Mouse (Mus musculus) adrenal gland, postnatal 10 days (tissue): ENCODE measurements around the gene Lmo4. TPM values are rescaled to one million over a fixed set of nuclear protein-coding genes. Genes with fewer than 3 reads are reported as not detected.

Source experiments
- DNase-seq: peaks from one replicate; pipeline ENCODE4 v3.0.0; 2021; ENCODE audit warnings: mixed read lengths
- total RNA-seq, 2 experiments: library from RNA; stranded (reverse); gene quantifications; 2 replicates each; pipeline ENCODE4 v1.2.3; 2021

The Lmo4 gene
- total RNA-seq, 2 experiments from 2014 or later = 63.1 to 65.6 TPM

- peak; percentile 12 for DNase-seq
These were observed 1.0 kb downstream of the Lmo4 start for GRCm38 (mm10) chr3:144203988-144204412.

DNA sequence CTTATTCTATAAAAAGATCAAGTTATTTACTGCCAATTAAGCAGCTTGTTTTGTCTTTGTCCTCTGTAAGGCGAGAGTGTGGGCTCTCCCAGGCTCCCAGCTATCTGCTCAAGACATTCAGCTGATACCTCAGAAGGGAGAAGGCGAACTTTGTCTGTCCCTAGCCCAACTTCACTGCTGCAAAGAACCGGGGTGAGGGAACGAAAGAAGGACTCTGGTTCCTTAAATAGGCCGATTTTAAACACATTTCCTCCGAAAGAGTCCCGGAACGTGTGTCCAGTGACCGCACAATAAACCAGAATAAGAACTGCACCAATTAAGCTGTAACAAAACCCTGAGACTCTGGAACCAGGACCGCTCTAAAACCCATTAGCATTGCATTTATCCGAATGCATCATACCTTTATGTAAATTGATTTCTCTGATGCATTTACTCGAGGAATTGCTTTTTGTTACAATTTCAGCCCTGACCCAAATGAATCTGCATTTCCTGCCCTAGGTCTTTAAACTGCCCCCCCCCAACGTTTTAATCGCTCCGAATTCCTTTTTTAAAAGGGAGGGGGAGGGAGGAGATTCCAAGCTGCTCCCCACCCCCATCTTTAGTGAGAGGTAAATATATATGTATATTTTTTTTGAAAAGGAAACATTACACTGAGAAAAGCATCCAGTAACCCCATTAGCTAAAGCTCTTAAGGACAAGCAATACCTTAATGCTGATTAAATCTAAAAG lies 1.6 kb downstream of the Lmo4 start:
- DNase-seq = peak; percentile 32

DNA sequence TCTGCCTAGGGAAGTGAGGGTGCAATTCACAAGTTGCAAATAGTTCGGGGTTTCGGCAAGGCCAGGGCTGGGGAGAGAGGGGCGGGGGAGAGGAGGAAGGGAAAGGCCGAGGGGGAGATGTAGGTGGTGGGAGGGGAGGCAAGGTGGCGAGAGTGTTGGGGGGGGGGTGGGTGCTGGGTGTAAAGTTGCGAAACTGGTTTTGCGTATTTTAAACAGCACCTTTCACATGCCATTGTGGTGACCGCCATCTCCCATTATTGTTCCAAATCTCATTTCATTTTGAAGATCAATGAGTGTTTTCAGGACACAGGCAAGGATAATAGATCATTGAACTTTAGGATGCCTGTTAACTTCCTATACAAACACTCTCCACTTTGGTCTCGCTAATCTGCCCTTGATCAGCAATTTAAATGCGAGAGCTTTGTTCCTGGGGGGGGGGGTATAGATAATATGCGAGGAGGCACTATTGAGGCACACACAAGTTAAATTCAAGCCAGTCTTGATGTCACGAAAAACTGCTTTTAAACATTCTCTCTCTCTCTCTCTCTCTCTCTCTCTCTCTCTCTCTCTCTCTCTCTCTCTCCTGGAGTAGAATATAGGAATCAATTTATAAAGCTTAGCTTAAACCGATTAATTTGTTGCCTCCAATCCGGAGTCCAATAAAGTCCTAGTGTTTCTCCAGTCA lies 2.3 kb downstream of the Lmo4 start:
- DNase-seq = no peak

DNA sequence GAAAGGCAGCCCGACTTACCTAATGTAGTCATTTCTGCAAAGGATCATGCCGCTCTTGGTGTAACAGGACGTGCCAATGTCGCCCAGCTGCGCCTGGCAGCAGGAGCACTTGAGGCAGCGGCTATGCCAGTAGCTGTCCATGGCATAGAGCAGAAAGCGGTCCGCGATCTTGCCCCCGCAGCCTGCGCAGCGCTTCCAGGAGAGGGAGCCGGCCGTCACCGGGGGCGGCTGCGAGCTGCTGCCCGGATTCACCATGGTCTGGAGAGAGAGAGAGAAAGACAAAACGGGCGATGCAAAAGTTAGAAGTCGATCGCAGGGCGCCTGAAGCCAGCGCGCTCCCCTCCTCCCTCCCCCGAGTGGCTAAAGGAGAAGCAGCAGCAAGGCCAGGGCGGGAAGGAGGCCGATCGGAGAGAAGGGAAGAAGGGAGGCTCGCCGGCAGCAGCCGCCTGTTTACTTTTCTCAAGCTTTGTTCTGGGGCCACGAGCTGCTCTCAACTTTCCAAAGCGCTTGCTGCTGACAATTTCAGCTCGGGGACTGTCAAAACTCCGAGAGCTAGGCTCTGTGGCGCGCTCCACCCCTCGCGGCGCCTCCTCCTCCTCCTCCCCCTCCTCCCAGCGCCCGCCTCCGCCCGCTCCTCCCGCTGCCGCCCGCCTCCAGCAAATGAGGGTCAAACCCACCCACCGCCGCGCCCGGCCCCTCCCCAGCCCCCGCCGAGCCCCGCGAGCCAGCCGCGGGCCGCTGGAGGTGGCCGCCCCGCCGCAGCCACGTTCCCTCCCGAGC lies 3.0 kb downstream of the Lmo4 start:
- peak; percentile 93 for DNase-seq

DNA sequence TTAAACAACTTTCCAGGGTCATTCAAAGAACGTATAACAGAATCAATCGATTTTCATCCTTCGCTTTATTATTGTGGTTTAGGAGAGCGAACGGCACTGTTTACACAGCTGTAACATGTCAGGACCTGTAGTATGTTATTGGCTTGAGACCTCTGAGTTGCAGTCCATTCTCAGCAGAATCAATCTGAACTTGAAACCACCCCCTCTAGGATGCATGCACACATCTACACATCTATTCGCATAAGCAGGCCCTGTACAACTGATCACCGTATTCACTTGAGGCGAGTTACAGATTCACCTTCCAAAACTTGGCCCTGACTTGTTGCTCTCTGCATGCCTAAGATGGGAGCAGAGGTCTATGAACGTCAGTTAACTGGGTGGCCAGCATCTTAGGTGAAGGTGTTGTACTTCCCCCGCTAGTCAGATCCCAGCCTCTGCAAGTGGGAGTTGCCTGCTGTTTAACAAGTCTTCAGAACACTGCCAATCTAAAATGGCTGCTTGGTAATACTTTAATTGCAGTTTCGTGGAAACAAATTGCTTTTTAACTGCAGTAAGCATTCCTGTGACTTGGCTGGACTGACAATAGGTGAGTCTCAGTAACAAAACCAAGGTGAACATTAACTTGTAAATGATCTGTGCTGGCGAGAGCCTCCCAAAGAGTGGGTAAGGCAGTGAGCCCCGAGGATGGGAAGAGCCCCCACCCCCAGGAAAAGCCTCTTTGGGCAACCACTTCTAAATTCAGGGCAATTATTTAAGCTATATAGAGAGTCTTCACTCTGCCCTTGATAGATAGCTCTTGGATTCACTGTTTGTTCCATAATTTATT lies 19.5 kb downstream of the Lmo4 start:
- DNase-seq = no peak

DNA sequence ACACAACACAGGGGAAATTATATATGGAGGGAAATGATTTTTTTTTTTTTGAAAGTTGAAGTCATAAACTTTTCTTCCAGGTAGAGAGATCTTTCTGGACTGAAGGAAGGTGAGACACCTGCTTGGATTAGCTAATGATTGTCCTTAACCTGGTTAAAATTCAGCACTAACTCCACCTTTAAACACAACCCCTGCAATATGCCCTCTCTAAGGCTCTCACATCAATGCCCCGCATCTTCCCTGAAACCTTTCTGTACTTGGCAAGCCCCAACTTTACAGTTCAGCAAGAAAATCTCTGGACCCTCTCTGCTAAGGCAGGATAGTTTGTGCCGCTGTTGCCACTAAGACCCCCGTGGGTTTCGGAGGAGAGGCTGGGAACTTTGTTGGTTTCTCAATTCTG lies 20.1 kb downstream of the Lmo4 start:
- DNase-seq = no peak

DNA sequence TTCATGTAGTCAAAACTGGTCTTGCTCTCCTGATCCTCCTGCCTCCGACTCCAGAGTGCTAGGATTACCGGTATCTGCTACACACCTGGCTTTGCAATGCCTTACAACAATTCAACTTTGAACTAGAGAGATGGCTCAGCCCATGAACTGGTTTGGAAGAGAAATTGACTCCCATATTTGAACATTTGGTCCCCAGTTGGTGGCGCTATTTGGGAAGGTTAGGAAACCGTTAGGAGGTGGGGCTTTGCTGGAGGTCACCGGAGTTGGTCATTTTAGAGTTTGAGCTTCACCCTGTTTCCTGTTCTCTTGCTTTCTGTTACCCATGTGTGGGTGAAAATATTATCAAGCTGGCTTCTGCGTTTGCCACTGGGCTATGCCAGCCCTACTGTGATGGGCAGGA lies 22.8 kb downstream of the Lmo4 start:
- peak; percentile 18 for DNase-seq

- no peak for DNase-seq
These were observed 26.1 kb downstream of the Lmo4 start for GRCm38 (mm10) chr3:144178937-144179336.

DNA sequence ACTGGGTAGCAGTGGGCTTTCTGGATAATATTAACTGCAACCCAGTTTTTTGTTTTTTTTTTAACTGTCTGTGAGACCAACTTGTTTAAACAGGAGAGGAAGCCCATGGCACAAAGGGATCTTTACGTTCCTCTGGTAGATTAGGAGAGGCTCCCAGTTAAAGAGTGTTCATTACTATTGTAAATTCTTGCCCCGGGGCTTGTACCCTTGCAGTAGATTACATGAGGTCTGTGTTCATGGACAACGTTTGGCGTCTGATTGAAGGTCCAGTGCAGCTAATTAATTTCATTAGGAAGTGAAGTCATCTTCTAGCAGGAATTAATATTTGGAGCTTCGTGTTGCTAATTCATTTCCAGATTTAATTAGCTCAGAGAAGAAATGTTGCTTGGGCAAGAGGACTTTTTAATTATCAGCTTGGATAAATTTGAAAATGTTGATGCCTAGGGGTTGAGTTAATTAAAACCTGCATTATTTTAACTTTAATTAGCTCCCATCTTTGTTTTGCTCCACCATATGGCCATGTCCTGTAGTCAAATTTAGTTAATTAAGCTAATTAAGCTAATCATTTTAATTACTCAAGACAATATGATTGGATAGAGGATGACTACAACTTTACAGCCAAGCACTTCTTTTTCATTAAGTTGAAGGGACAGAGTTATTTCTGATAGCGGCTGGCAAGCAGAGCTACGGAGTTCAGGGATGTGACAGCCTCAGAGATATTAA lies 31.0 kb downstream of the Lmo4 start:
- DNase-seq = no peak

DNA sequence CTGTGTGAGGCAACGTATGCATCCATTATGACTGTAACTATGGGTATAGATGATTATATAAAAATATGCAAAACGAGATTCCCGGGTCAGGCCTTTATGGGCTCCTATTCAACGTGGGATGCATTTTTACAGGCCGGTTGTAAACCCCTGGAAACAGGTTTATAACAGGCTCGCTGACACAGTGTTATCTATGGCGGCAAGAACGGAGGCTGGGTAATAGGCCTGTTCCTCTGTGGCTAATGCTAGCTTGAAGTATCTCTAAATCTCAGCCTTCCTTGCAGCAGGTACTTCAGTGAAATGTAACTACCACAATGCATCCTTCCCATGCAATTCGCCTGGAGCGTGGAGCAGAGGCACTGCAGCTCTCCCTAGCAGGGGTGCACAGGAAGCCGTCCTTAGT lies 31.9 kb downstream of the Lmo4 start:
- DNase-seq = no peak

DNA sequence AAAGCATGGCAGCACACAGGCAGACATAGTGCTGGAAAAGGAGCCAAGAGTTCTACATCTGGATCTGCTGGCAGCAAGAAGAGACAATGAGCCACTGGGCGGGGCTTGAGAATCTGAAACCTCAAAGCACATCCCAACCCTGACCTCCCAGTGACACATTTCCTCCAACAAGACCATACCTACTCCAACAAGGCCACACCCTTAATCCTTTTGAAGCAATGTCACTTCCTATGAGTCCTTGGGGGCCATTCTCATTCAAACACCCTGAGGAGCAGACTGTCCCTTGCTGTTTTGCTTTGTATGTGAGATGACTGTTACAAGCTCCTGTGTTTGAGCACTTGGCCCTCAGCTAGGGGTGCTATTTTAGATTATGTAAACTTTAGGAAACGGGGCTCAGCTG lies 33.3 kb downstream of the Lmo4 start:
- DNase-seq = no peak

DNA sequence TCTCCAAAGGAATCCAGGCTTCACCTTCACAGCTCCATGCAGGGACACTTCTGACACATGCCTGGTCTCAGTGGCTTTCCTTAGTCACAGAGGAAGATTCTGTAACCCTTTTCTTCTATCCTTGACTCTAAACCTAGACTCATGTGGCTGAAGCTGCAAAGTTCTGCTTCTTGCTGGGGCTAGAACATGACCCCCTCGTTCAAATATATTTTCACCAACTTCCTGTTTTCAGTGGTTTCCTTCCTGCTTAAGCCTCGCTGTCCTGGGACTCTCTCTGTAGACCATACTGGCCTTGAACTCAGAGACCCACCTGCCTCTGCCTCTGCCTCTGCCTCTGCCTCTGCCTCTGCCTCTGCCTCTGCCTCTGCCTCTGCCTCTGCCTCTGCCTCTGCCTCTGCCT lies 34.5 kb downstream of the Lmo4 start:
- DNase-seq = no peak

- peak; percentile 7 for DNase-seq
These were observed 38.4 kb downstream of the Lmo4 start for GRCm38 (mm10) chr3:144166439-144167155.

- DNase-seq = no peak
These were observed 39.6 kb downstream of the Lmo4 start for GRCm38 (mm10) chr3:144165439-144165838.

GRCm38 (mm10) chr3:144164665-144165385 lies 40.2 kb downstream of the Lmo4 start:
- DNase-seq = peak; percentile 82

DNA sequence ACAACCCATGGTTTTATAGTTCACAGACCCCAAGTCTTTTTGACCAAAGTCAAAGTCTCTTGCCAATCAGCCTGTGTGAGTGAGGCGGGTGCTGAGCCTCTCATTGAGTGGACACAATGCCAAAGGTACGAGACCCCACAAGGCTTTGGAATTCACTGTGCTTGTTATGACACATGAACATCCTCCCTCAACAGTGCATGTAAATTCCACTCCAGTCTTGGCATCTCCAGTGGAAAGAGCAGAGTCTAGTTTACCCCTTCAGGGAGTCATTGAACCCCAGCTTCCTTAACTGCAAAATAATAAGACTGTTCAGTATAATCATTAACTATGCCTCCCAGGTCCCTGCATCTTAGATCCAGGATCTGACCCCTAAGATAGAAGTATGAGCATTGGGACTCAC lies 41.3 kb downstream of the Lmo4 start:
- no peak for DNase-seq

- no peak for DNase-seq
These were observed 42.9 kb downstream of the Lmo4 start for GRCm38 (mm10) chr3:144162156-144162555.

- DNase-seq = peak; percentile 15
These were observed 43.8 kb downstream of the Lmo4 start for GRCm38 (mm10) chr3:144161261-144161660.

GRCm38 (mm10) chr3:144155746-144156145 lies 49.3 kb downstream of the Lmo4 start:
- no peak for DNase-seq

DNA sequence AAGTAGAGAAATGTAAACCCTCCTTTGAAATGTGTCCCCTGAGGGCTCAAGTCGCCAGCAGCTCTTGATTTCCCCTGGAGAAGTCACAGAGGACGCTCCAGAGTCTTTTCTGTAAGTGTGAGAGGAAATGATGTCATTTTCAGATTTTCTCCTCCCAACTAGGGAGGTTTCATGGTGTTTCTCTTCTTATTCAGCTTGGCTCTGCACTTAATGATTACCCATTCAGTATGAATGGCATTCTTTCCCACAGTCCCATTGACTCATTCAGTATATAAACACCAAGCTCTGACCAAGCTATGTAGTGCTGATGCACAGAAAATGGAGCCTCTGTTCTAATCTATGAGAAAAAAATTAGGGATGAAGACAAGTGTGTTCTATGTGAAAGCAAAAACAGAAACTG lies 51.6 kb downstream of the Lmo4 start:
- no peak for DNase-seq
